Mouse (Mus musculus): ENCODE measurements around the gene Cysltr2.

DNA sequence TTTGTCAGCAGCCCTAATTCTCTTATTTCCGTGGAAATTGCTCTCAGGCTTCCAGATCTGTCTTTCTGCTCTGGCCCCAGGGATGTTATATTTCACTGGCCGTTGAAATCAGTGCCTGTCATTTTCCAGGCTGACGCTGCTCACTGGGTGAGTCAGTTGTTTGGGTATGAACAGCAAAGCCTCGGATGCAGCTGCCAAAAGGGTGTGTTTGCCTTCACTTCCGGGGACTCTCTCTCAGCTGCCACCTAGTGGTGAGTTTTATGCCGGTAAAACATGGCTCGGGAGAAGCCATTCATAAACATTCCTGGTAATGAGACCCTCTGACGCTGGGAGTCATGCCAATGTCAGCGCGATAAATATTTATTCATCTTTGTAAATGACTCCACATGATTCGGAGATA lies 65.5 kb downstream of the Cysltr2 start:
- TF ChIP-seq POLR2A (IDR thresholded peaks at IDR 0.05; ENCODE audit: extremely low read depth, insufficient read depth, low read length) (no peak), CTCF (IDR thresholded peaks at IDR 0.05; ENCODE audit: extremely low read depth, insufficient read depth, low read length) (peak; percentile 72)
